Mouse (Mus musculus) erythroblast, embryonic 14.5 days (primary cell): ENCODE results near the gene Fto. TPM values are rescaled to one million over a fixed set of nuclear protein-coding genes. Genes with fewer than 3 reads are reported as not detected.

ENCODE experiments used
- H3K27me3 ChIP-seq: 2 replicates; pipeline ENCODE4 v1.6.1; 2012; ENCODE audit warnings: inconsistent platforms; ENCODE audit not compliant: control insufficient read depth
- H3K36me3 ChIP-seq: 2 replicates; pipeline ENCODE4 v1.6.1; 2012; ENCODE audit warnings: mild to moderate bottlenecking, inconsistent platforms; ENCODE audit not compliant: control insufficient read depth
- H3K4me1 ChIP-seq: 2 replicates; pipeline ENCODE4 v1.6.1; 2012; ENCODE audit warnings: inconsistent platforms; ENCODE audit not compliant: control insufficient read depth
- H3K4me3 ChIP-seq: replicated peaks from 2 replicates; pipeline ENCODE3; 2012; ENCODE audit warnings: moderate library complexity, mild to moderate bottlenecking, inconsistent platforms
- H3K9me3 ChIP-seq: 2 replicates; pipeline ENCODE4 v1.6.1; 2012; ENCODE audit warnings: low read length, inconsistent platforms, mixed read lengths; ENCODE audit not compliant: control insufficient read depth
- GATA1 ChIP-seq: IDR thresholded peaks from 2 replicates; pipeline ENCODE4 v1.6.1; 2012; ENCODE audit warnings: low read length, inconsistent platforms, mixed read lengths
- TAL1 ChIP-seq: IDR thresholded peaks from 3 replicates; pipeline ENCODE4 v1.6.1; 2012; ENCODE audit warnings: low read length, inconsistent platforms, mixed read lengths
- polyA plus RNA-seq: library from polyadenylated mRNA; stranded (reverse); fragments of >175 nt; gene quantifications from 2 replicates; pipeline ENCODE4 v1.2.3, GENCODE M21; 2012

The Fto gene
- polyA plus RNA-seq, 1 experiment = 0.33 TPM

DNA sequence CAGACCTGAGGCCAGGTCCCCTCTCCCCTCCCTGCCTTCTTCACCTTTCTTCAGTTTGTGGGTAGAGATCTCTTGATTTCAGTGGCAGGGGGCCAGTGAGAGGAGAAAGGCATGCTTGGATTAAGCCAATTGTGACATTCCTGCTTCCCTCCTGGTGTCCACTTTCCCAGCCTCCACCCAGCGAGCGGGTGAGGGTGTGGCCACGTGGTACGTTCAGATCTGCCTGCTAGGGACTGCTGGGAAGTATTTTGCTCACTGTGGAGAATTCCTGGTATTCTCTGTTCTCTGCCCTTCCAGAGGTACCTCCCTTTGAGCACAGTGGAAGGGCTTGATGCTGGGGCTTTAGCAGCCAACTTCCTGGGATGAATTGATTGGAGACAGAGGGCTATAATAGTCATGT is 259.3 kb downstream of the Fto start:
- no peaks in the 10 kb centered on the region for H3K4me1 ChIP-seq
- no peaks in the 10 kb centered on the region for H3K27me3 ChIP-seq
- no peaks in the 10 kb centered on the region for H3K9me3 ChIP-seq
- no peaks in the 10 kb centered on the region for H3K36me3 ChIP-seq
- no peak overlapping the region for H3K4me3 ChIP-seq
- TF ChIP-seq TAL1 (no peak), GATA1 (no peak)

DNA sequence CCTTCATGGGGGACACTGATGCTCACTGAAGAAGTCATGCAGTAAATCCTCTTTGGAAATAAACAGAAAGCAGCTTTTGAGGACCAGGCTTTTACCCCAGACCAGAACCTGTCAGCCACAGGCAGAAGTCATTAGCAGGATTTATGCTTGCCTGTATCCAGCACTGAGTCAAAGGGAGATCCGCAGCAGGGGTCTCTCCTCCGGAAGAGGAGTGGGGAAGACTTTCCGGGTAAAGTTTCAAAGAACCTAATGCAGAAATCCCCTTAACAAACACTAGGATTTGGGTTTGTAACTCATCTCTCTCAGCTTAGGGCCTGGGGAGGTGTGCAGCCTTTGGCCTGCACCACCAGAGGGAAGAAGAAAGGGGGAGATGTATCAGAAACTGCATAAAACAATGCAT is 262.3 kb downstream of the Fto start:
- no peak for TF ChIP-seq TAL1
- Histone ChIP-seq H3K4me1 (no peaks in the 10 kb centered on the region), H3K9me3 (no peaks in the 10 kb centered on the region), H3K27me3 (no peaks in the 10 kb centered on the region), H3K36me3 (no peaks in the 10 kb centered on the region), H3K4me3 (no peak overlapping the region)

DNA sequence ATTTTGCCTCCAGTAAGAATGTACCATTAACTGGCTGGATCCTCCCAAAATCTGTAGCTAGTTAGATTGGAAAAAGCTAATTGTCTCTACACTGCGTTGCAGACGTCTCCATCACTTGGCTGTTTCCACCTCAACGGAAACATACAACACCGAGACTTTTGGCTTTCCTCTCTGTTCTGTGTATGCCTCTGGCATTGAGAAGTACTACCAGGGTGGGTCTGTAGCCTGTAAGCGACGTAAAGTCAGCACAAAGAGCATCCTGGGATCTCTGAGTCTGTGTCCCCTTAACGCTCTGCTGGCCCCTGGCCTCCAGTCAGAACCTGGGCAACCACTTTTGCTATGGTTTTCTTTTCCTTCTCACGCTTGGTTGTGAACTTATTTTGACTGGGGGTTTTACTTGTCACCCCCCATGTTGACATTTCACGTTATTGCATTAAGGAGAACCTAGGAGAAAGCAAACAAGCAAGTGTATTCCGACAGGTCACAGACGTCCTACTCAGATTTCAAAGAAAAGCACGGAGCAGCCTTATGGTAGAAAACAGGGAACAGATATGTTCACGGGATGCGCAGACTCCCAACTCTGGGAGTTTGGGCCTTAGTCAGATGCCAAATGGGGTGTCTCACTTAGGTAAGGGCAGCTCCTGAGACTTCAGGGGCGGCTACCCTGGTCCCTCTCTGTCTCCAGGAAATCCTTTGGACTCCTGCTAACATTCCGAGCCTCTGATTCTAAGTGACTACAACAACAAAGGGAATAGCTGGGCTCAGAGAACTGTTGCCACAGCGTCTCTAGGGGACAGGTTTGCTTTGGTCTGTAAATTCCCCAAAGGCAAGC is 263.0 kb downstream of the Fto start:
- no peak for TF ChIP-seq GATA1
- no peak for TF ChIP-seq TAL1
- Histone ChIP-seq H3K9me3 (no peaks in the 10 kb centered on the region), H3K27me3 (no peaks in the 10 kb centered on the region), H3K4me1 (no peaks in the 10 kb centered on the region), H3K36me3 (no peaks in the 10 kb centered on the region), H3K4me3 (no peak overlapping the region)

DNA sequence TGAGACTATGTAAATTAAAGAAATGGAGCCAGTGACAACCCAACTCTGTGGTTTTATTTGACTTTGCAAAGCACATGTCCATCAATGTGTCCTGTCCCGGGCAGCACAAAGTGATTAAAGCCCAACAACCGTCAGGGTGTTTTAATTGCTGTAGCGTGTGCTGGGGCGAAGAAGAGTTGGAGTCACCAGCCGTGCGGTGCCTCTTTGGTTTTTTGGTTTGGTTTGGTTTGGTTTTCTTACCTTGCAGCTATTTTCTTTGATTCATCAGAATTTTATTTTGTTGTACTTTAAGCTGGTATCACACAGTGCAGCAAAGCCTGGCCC is 263.6 kb downstream of the Fto start:
- no peaks in the 10 kb centered on the region for H3K4me1 ChIP-seq
- no peaks in the 10 kb centered on the region for H3K9me3 ChIP-seq
- H3K4me3 ChIP-seq = no peak overlapping the region
- H3K36me3 ChIP-seq = no peaks in the 10 kb centered on the region
- no peaks in the 10 kb centered on the region for H3K27me3 ChIP-seq
- TF ChIP-seq GATA1 (no peak), TAL1 (no peak)

DNA sequence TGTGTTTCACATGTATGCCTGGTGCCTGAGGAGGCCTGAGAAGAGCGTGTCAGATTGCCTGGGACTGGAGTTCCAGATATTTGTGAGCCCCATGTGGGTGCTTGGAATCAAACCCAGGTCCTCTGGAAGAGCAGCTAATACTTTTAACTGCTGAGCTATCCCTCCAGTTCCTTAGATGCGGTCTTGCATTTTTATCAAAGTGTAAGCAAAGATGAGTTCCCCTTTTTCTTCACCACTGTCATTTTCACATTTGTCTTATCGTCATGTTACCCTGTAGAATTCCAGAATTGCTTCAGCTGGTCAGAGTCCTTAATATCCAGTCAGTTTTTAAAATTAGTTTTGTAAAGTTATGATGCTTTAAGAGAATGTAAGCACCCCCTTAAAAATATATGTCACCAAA is 264.3 kb downstream of the Fto start:
- Histone ChIP-seq H3K9me3 (no peaks in the 10 kb centered on the region), H3K4me3 (no peak overlapping the region), H3K4me1 (no peaks in the 10 kb centered on the region), H3K36me3 (no peaks in the 10 kb centered on the region), H3K27me3 (no peaks in the 10 kb centered on the region)
- TF ChIP-seq TAL1 (no peak), GATA1 (no peak)

DNA sequence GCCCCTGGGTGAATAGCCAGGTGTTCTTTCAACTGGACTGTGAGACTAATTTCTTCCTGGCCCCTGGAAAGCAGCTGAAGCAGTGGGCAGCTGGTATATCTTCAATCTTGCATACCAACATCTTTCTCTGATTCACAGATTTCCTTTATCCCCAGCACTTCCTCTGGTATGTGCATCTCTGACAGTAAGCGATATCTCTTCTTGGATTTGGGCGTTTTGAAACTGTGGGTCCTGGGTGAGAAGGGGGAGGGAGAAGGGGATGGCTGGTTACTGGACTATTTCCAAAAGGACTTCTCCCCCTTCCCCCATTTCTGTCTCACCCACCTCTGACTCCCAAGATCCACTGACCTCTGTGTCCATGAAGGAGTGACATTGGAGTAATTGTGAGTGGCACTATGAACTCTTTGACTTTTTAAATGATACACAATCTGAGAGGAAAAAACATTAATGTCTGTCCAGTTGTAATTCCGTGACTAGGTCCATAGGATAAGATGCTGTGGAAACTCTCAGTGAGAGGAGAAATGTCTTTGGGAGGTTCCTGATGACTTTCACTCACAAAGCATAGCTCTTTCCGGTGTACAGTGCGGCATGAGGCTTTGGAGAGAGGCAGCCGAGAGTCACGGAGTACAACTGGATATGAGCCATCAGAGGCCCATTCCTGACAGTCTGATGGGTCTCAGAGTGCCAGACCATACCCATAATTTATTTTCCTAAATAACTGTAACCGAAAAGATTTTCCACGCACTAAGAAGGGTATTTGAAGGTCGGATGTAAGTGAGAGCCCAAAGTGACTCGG is 271.5 kb downstream of the Fto start:
- TF ChIP-seq GATA1 = no peak
- TF ChIP-seq TAL1 = no peak
- no peaks in the 10 kb centered on the region for H3K4me1 ChIP-seq
- no peaks in the 10 kb centered on the region for H3K27me3 ChIP-seq
- no peaks in the 10 kb centered on the region for H3K36me3 ChIP-seq
- no peaks in the 10 kb centered on the region for H3K9me3 ChIP-seq
- H3K4me3 ChIP-seq = no peak overlapping the region

DNA sequence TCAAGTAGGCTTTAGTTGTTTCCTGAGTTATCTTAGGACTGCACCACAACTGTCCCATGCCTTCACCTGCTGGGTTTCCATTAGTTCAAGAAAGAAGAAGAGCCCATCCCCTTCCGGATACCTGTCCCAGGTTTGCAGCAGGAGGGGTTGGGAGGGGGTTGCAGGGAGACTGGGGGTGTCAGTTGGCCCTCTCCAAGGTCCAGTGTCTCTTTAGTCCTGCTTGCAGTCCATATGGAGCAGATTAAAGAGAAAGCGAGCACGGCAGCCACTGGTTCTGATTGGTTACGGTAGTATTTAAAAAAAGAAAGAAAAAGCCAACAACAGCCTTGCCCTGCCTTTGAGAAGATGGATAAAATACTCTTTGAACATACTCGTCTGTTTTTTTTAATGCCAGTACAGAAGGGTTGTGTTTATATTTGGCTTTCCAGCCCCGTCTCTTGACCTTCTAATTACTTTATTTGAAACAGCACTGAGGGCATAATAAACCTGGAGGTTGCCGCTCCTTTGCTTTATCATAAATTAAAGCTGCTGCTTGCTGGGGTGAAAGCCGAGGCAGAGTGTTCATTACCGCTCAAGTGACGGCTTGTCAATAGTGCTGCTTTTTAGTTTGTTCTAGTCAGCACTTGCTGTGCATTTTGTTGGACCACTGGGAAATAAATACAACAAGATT is 279.2 kb downstream of the Fto start:
- H3K36me3 ChIP-seq = no peaks in the 10 kb centered on the region
- H3K9me3 ChIP-seq = no peaks in the 10 kb centered on the region
- no peaks in the 10 kb centered on the region for H3K27me3 ChIP-seq
- H3K4me1 ChIP-seq = no peaks in the 10 kb centered on the region
- H3K4me3 ChIP-seq = no peak overlapping the region
- TF ChIP-seq TAL1 (no peak), GATA1 (no peak)

DNA sequence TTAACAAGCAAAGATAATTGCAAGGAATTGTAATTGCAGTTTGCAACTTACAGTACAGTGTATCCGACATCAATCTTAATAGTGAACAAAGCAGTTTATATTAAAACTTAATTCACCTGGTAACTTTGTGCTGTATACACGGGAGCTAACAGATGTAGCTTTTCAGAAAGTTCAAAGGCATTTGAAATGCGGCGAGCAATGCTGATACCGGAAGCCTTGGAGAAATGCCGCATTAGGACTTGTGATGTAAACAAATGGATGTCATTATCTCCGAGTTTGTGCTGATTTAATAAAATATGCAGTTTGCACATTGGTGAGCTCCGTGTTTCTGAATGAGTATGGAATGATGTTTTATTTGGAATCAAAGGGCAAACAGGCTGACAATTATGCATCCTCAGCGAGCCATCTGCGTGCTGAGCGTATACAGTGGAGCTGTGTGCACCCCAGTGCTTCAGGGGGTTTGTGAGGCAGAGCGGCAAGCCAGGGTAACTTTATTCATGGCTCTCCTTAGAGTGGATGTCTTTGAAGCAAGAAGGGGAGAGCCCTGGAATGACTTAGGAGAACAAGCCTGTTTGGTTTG is 280.0 kb downstream of the Fto start:
- Histone ChIP-seq H3K4me3 (no peak overlapping the region), H3K27me3 (no peaks in the 10 kb centered on the region), H3K36me3 (no peaks in the 10 kb centered on the region), H3K9me3 (no peaks in the 10 kb centered on the region), H3K4me1 (no peaks in the 10 kb centered on the region)
- TF ChIP-seq TAL1 = no peak
- TF ChIP-seq GATA1 = no peak

DNA sequence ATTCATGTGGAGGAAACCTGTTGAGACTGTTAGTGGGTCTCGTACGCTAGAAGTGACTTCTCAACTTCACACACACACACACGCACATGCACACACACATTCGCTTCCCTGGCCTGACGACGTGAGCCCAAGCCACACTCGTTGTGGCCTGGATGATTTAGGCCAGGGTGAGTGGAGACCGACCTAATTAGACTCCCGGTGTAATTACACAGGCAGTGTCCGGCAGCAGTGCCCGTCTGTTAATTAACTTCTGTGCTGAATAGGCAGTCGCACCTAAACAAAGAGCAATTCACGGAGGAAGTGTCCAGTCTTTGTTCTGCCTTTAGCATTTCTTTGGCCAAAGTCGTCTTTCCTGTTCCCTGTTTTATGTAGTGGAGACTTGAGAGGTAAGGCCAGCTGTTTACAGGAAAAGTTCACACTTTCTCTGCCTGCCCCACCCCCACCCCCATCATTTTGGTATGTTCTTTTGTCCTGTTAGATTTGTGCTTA is 286.1 kb downstream of the Fto start:
- no peaks in the 10 kb centered on the region for H3K36me3 ChIP-seq
- no peak overlapping the region for H3K4me3 ChIP-seq
- H3K27me3 ChIP-seq = no peaks in the 10 kb centered on the region
- no peaks in the 10 kb centered on the region for H3K4me1 ChIP-seq
- no peak for TF ChIP-seq TAL1
- TF ChIP-seq GATA1 = no peak
- no peaks in the 10 kb centered on the region for H3K9me3 ChIP-seq
